Mouse (Mus musculus): ENCODE results near the gene Ppp4c.

The Ppp4c gene

DNA sequence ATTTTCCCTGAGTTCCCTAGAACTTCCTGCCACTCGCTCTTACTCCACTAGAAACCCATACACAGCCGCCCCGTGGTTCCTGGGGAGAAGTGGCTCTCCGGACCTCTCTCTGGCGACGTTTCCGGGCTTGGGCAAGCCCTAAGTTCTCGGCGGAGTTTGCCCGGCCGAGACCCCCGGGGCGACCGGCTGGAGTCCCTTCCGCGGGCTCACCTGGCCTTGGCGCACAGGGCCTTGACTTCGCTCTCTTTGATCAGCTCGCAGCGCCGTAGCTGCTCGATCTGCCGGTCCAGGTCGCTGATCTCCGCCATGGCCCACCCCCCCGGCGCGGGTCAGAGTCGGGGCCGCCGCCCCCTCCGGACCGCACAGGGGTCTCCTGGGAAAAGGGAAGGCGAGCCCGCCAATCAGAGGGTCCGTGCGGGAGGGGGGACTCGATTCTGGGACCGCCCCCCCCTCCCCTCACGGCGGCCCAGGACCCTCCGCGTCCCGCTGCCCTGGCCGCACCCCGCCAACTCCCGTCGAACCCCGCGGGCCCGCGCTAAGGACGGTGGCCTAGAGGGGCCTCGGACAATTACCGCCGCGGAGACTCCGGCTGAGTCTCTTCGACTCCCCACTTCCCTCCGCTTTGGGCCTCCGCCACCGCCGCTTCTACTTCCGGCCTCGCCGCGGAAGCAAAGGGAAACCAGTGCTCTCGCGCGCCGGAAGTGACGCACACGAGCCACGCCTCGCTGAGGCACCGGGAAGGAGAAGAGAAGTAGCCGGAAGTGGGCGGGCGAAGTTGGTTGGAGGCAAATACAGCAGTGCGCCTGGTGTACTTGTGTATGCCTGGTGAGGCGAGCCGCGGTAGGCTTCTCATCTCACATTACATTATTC, at the start of gene Ppp4c:
Gene Ppp4c (minus strand): TSS at position 646 of the 870 bp plus-strand sequence.
- peak; percentile 87 to 99 for DNase-seq (ENCODE audit: low spot score in 2 of 2)

DNA sequence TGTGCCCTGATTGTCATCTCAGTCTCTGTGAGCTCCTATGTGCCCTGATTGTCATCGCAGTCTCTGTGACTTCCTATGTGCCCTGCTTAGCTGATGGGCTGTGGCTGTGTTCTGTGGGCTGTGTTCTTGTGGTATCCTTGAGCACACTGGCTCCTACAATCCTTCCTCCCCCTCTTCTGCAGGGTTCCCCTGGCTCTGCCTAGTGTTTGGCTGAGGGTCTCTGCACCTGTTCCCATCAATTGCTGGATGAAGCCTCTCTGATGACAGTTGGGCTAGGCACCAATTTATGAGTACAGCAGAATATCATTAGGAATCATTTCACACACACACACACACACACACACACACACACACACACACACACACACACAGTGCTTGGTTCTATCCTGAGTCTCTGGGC, 41.0 kb upstream of the Ppp4c start:
- no peak for DNase-seq (ENCODE audit: low spot score in 2 of 2)

DNA sequence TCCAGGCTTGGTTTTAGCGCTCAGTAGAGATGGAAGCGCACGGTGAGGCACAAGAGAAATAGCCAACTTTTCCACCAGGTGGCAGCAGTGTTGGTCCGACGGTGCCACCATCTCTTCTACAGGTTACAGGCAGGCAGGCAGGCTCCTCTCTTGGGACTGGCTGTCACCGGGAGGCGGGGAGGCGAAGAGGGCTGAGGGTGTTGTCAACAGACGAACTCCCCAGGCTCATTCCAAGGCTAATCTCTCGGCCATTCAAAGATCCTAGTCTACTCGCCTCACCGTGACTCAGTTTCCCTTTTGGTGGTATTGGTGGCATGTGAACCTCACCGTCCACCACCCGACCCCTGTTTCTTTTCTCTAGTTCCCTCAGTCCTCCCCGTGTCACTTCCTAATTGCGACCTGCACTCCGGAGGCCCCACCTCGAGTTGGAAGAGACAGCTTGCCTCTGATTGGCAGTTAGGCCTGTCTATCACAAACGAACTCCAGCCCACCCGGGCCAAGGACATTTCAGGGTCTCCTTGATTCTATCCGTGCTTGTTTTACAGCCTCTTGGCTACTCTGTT, 39.8 kb upstream of the Ppp4c start:
- DNase-seq (ENCODE audit: low spot score in 2 of 2), result peak; percentile 68 to 86

DNA sequence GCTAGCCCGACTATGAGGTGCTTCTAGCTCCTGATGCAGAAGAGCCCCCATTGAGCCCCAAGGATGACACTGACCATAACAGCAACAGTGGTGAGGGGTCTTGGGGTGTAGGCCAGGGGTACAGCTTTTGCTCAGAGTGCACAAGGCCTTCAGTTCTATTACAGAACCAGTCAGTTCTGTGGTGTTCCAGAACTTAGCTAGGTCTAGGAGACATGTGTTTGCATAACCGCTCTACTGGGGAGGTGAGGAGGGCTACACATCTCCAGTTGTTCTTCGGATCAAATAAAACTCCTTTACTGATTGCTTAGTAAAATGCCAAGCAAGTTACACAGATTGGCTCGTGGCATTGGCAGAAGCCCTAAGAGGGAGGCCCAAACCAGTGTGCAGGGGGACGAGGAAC, 39.2 kb upstream of the Ppp4c start, which contains the start of gene 4930451I11Rik:
Gene 4930451I11Rik (minus strand): TSS at position 101 of the 400 bp plus-strand sequence.
- DNase-seq (ENCODE audit: low spot score in 2 of 2), result no peak

DNA sequence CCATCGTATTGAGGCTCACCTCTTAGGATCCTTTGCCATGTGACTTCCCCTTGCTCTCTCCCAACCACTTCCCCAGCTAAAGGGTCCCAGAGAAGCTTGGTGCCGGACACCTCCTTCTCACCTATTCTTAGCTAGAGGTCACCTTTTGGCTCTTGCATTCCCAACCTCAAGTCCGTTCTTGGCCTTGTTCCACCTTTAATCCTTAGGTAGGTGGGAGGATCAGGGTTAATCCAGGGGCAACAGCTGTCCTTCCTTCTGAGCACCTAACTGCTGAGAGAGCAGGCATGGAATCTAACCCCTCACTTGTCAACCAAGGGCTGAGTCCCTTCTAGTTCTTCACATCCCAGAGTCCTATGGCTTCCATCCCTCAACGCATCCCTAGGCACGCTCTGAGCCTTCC, 33.7 kb upstream of the Ppp4c start:
- DNase-seq (ENCODE audit: low spot score in 2 of 2), result no peak

DNA sequence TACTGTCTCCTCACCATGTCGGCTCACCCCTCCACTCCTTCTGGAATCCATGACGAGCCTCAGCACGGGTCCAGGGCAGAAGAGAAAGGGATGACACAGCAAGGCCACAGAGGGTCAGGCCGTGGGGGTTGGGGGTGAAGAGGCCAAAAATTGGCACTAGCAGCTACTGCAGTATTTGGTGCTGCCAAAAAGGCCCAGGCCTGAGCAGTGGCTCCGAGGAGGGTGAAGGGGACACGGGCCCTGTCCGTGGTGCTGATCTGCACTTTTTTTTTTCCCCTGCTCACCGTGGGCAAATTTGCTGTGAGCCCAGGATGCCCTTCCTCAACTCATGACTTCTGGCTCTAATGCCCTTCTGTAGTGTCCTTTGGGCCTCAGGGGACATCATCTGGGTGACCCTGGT, 33.1 kb upstream of the Ppp4c start:
- DNase-seq (ENCODE audit: low spot score in 2 of 2), result peak in 1 of 2 experiments; percentile 58

DNA sequence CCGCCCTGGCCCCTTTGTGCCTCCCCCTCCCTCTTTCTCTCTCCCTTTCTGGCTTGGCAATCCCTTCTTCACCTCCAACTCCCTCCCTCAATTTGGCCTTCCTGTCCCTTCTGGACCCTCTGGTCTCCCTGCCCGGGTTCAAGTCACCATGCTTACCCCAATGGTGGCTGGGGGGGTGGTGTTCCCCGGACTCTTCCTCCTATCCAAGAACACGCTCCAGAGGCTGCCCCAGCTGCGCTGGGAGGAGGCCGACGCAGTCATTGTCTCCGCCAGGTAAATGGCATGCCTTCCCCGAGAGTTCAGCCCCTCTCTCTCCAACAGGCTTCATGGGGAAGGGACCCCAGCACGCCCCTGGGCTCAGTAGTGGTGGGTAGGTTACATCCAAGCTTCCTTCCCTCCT, 31.6 kb upstream of the Ppp4c start:
- DNase-seq (ENCODE audit: low spot score in 2 of 2), result no peak

DNA sequence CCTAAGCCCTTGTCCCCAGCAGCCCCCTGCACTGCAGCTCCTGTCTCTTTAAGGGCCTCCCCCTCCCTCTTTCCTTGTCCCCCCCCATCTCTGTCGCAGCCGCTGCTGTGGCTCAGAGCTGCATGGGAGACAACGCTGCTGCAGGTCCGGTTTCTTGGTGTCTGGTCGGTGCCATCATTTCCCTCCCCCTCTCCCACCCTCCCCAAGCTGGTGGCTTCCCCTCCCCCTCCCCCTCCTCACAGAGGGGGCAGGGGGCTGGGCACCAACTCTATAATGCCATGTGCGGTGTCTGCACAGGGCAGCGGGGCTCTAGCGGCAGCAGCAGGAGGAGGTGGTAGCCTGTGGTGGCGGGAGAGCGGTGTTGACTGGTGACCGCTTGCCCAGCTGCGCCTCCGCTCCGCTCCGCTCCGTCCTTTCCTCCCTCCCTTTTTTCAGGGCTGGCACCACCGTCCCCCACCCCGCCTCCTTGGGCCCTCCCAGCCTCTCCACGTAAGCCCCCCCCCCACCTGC, 31.0 kb upstream of the Ppp4c start:
- no peak for DNase-seq (ENCODE audit: low spot score in 2 of 2)

DNA sequence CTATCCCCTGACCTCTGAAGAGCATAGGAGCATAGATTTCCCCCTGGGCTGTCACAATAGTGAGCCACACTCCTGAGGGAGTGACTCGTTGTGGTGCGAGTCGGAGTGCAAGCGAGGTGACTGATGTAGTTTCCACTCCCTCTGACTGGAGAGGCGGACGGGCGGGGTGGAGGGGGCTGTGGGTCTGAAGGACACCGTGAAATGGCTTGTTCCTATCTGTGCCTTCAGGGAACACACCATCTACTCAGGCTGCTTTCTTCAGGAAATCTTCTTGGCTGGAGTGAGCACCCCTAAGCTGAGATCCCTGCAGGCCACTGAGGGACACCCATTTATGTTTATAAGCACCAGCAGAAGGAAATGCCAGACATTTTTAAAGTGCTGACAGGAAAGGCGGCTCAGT, 30.4 kb upstream of the Ppp4c start:
- DNase-seq (ENCODE audit: low spot score in 2 of 2), result no peak

DNA sequence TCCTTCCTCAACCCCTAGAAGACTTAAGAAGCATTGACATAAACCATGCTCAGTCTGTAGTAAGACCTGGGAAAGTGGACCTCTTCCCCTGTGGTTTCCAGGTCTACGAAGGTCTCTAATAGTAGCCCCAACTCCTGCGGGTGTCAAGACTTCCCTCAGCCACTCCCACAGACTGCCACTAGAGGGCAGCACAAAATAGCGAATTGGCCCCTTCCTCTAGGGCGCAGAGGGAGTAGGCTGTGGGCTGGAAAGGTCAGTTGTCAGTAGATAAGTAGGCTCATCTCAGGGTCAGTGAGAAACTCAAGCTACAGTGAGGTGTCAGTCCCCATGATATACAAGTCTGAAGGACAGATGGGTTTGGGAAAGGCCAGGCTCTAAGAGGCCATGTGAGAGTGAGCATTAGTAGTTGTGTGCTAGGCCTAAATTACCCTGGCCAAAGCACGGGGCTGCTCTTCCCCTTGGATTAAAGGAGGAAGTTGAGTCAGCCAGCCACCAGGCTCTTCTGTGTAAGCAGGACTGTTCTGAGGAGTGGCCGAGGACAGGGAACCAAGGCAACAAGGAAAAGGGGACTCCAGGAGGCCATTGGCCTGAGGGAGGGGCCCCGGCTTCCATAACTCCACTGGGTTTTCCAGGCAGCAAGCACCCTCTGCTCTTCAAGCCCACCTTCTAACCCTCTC, 29.7 kb upstream of the Ppp4c start:
- DNase-seq (ENCODE audit: low spot score in 2 of 2), result peak; percentile 77 to 87

DNA sequence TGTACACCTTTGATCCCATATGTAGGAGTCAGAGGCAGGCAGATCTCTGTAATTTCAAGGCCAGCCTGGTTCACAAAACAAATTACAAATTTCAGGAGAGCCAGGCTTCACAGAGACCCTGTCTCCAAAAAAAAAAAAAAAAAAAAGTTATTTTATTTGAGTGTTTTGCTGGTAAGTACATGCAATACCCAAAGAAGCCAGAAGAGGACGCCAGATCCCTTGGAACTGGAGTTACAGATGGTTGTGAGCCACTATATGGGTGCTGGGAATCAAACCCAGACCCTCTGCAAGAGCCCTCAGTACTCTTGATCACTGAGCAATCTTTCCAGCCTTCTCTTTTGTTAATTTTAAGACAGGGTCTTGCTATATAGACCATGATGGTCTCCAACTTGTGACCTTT, 26.5 kb upstream of the Ppp4c start:
- DNase-seq (ENCODE audit: low spot score in 2 of 2), result no peak

DNA sequence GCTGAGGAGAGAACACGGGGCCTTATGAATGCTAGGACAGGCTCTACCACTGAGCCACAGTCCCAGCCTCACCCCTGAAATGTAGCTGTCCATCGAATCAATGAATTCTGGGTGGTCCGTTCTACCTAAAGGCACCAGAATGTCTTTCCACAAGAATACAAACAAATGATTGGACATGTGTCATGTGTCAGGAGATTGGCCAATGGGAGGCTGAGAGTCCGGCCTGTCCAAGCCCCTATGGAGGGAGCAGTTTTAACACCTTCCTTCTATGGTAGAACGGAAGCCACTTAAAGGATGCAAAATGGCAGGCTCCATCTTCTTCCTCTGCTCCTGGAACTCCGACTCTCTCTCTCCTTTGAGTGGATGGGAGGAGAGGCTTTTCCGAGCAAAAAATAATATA, 25.3 kb upstream of the Ppp4c start:
- no peak for DNase-seq (ENCODE audit: low spot score in 2 of 2)

DNA sequence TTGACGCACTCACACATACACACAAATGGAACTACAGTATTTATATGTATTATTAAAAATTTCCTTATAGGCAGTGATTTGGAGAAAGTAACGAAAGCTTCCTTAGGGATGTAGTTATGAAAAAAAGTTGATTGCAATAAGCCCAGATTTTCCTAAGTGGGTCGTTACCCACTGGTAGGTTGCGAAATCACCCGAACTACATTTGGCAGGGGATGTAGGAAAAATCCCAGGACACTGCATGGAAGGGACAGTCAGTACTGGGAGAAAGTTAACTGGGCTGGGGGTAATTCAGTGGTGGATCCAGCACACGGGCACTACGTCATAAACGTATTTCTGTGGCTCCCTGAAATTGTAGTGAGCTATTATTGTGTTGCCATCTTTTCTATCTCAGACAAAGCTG, 24.2 kb upstream of the Ppp4c start:
- no peak for DNase-seq (ENCODE audit: low spot score in 2 of 2)

DNA sequence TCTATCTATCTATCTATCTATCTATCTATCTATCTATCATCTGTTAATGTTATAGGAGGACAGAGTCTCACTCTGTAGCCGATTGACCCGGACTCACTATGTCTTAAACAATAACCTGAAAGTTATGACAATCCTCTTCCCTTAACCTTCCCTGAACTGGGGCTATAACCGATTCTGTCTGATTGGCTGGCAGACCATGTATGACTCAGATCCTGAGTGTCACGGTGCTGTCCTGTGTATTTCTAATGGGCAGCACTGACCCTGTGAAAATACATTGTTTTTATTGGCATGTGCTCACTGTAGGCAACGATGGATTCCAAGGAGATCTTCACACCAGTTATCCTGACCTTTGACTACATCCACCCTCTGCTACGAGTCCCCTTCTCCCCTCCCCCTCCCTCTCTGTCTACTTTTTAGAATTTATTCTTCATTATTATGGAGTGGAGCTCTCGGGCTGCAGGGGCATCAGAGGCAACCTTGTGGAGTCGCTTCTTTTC, 23.5 kb upstream of the Ppp4c start:
- no peak for DNase-seq (ENCODE audit: low spot score in 2 of 2)

DNA sequence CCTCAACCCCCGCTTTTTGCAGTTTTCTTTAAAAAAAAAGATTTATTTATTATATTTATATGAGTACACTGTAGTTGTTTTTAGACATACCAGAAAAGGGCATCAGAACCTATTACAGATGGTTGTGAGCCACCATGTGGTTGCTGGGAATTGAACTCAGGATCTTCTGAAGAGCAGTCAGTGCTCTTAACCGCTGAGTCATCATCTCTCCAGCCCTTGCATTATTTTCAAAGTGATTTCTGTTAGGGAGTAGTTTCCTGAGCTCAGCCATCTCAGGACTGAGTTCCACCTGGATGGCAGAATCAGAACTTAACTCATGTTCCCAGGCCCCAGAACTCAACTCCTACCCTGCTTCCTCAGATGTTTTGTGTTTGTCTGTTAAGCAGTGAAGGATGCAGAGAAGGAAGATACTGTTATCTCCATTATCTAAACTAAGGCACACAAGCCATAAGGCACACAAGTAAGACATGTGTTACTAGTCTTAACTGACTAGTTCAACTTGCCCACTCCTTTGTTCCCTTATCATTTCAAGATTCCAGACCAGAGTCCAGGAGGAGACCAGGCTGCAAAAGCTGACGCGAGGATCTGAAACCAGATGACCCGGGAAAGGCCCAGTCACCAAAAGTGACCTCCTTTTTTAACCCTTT, 17.6 kb upstream of the Ppp4c start:
- no peak for DNase-seq (ENCODE audit: low spot score in 2 of 2)

DNA sequence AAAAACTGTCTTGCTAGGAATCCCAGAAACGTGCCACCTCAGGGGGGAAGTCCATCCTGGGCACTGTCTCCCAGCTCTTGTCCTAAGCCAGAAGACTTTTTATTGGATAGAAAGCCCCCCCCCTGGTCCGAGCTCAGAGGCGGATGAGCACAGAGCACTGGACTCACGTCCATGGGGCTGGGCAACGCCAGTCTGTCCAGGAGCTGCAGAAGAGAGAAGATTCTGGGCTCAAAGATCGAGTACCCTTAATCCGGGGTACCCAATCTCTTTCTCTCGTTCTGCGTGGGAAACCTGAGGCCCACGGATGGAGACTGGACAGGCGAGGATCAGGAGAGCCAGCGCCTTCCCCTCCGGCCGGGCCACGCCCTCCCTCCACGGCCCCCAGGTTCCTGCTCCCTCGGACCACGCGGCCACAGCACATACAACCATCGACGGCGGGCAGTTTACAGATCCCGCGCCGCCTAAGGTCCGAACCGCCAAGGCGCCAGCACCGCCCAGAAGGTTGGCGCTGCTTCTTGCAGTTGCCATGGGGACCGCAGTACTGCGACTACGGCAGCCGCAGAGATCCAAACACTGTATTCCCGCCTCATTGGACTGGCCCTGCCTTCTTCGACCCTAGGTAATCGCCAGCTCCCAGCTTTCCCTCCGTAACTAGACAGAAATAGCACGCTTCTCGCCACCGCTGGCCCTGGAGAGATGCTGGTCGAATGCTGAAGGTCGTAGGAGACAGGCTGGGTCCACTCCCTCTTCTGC, 16.6 kb upstream of the Ppp4c start:
- DNase-seq (ENCODE audit: low spot score in 2 of 2), result peak; percentile 71 to 82

DNA sequence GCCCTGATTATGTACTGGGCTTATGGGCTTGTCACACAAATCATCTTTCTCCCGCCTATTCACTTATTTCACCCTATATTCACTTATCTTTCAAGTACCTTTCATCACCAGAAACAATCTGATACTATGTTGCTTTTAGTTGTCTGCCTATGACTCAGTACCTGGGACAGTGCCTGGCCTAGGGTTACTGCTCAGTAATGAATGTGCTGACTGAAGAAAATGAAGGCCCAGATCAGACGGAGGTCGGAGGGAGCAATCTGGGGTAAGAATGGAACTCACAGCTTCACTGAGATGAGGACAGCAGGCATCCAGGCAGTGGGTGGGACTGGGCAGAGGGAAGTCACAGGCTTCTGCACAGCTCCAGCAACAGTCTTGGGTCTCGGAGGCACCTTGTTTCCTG, 15.1 kb upstream of the Ppp4c start:
- DNase-seq (ENCODE audit: low spot score in 2 of 2), result no peak

DNA sequence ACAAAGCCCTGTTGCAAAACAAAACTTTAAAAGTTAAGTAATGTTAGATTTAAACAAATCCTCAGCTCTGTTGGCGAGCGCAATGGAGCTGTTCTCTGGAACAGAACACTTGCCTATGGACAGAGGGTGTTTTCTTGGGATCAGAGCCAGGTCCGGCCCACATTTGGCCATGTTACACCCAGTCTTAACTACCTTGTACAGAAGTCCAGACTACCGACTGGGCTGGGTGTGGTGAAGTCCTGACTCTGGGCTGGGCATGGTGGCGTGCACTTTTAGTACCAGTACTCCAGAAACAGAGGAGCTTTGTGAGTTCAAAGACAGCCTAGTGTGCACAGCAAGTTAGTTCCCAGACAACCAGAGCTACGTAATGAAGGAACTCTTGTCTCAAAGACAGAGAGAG, 14.7 kb upstream of the Ppp4c start:
- no peak for DNase-seq (ENCODE audit: low spot score in 2 of 2)

DNA sequence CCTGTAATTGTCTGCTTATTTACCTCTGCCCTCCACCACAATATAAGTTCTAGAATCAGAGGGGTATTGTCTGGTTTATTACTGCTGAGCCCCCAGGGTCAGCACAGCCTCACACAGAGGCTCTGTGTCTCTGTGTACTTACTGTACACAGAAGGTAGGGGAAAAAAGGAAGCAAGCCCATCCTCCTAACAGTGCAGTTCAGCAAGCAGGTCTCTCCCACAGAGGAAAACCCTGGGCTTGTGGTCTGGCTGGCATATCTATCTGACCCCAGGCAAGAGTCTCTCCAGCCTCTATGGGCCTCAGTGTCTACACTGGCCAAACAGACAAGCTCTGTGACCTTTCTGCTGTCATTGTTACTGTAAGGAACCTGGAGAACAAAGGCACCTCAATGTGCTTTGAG, 11.5 kb upstream of the Ppp4c start:
- DNase-seq (ENCODE audit: low spot score in 2 of 2), result no peak

DNA sequence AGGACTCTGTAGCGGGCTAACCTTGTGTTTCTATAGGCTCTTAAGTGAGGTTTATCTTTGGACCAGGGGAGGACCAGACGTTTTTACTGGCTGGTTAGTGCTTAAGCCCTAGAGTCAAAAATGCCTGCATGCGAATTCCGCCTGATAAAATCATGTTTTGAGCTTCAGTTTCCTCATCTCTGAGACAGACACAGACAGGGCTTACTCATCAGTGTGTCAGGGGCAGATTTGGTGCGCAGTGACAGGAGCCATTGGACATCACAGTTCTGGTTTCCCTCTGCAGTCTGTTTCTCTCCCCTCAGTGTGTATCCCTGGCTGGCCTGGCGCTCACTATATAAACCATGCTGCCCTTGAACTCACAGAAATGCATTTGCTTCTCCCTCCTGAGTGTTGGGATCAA, 10.9 kb upstream of the Ppp4c start:
- DNase-seq (ENCODE audit: low spot score in 2 of 2), result no peak
